Mouse (Mus musculus): ENCODE results near the gene Hsd11b2. TPM values are rescaled to one million over a fixed set of nuclear protein-coding genes. Genes with fewer than 3 reads are reported as not detected.

Hsd11b2 gene
- polyA plus RNA-seq, 1 experiment from 2014 or later: 0.13 TPM

GRCm38 (mm10) chr8:105471314-105472015 is 47.1 kb upstream of the Hsd11b2 start, which contains the start of gene Tppp3:
Gene Tppp3, minus strand, starts transcription at chr8:105471526.
- Histone ChIP-seq H3K9me3 (ENCODE audit: low read length) (no peaks in the 10 kb centered on the region), H3K27me3 (ENCODE audit: insufficient read depth, low read length) (peaks cover 45% of the 10 kb centered on the region), H3K4me3 (ENCODE audit: low read depth, low read length) (0 out of 2 replicates have a peak within 1 kb of the TSS, but pooled peaks have one; percentile 9), H3K9ac (replicated peaks) (no peak within 1 kb of the TSS), H3K36me3 (replicated peaks; ENCODE audit: insufficient read depth, low read length) (no peaks in the 10 kb centered on the region), H3K4me1 (ENCODE audit: insufficient read depth) (peaks cover 24% of the 10 kb centered on the region), H3K27ac (ENCODE audit: low read depth) (no peak within 1 kb of the TSS), H3K4me2 (ENCODE audit: low read depth, low read length) (peak within 1 kb of the TSS; percentile 62)
- ATAC-seq (peak; percentile 93), DNase-seq (peak; percentile 88)
- no peak; the same call in 1 of the 2 replicates for TF ChIP-seq EP300 (IDR thresholded peaks at IDR 0.05; ENCODE audit: low read depth)
- TF ChIP-seq CTCF (IDR thresholded peaks at IDR 0.05; ENCODE audit: low read depth): peak; percentile 51
- 7% methylated on average over 25 of the region's 25 CpGs for WGBS (ENCODE audit: insufficient replicate concordance)

DNA sequence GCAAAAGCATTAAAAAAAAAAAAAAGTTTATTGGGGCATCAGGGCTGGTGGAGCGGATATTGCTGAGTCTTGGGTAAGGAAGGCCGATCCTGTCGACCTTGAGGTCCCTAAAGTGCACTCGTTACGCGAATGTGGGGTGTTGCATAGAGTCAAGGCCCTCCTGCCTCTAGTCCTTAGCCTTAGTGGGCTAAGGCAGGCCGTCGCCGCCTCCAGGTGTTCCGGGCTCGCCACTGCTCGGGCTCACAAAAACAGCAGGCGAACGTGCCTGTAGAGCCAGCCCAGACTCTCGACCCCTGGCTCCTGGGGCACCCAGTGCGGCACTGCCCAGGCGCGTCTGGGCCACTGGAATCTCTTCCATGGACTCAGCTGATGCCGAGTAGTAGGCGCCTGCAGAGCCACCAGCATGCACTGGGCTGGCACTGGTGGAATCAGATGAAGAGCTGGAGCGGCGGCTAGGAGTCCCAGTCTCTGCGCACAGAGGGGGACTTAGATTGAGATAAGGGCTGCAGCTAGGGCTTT is 46.1 kb upstream of the Hsd11b2 start:
- WGBS (ENCODE audit: insufficient replicate concordance): 49% methylated on average over 23 of the region's 23 CpGs
- peaks cover 45% of the 10 kb centered on the region for H3K27me3 ChIP-seq (ENCODE audit: insufficient read depth, low read length)
- H3K4me3 ChIP-seq (ENCODE audit: low read depth, low read length): no peak overlapping the region
- H3K4me1 ChIP-seq (ENCODE audit: insufficient read depth): peaks cover 24% of the 10 kb centered on the region
- DNase-seq (peak; percentile 19), ATAC-seq (no peak)
- no peak for TF ChIP-seq CTCF (IDR thresholded peaks at IDR 0.05; ENCODE audit: low read depth)
- TF ChIP-seq EP300 (IDR thresholded peaks at IDR 0.05; ENCODE audit: low read depth): no peak
- no peak overlapping the region for H3K9ac ChIP-seq (replicated peaks)
- no peak overlapping the region for H3K4me2 ChIP-seq (ENCODE audit: low read depth, low read length)
- no peaks in the 10 kb centered on the region for H3K36me3 ChIP-seq (replicated peaks; ENCODE audit: insufficient read depth, low read length)
- H3K9me3 ChIP-seq (ENCODE audit: low read length): no peaks in the 10 kb centered on the region
- no peak overlapping the region for H3K27ac ChIP-seq (ENCODE audit: low read depth)

- Histone ChIP-seq H3K27me3 (ENCODE audit: insufficient read depth, low read length) (peaks cover 45% of the 10 kb centered on the region), H3K36me3 (replicated peaks; ENCODE audit: insufficient read depth, low read length) (no peaks in the 10 kb centered on the region), H3K27ac (ENCODE audit: low read depth) (no peak overlapping the region), H3K4me1 (ENCODE audit: insufficient read depth) (peaks cover 24% of the 10 kb centered on the region), H3K4me3 (ENCODE audit: low read depth, low read length) (no peak overlapping the region), H3K9me3 (ENCODE audit: low read length) (no peaks in the 10 kb centered on the region), H3K4me2 (ENCODE audit: low read depth, low read length) (no peak overlapping the region), H3K9ac (replicated peaks) (no peak overlapping the region)
- 35% methylated on average over 9 of the region's 9 CpGs for WGBS (ENCODE audit: insufficient replicate concordance)
- no peak for DNase-seq
- no peak for ATAC-seq
- TF ChIP-seq CTCF (IDR thresholded peaks at IDR 0.05; ENCODE audit: low read depth): no peak
- no peak for TF ChIP-seq EP300 (IDR thresholded peaks at IDR 0.05; ENCODE audit: low read depth)
Measured at GRCm38 (mm10) chr8:105472983-105473382, 45.6 kb upstream of the Hsd11b2 start.

DNA sequence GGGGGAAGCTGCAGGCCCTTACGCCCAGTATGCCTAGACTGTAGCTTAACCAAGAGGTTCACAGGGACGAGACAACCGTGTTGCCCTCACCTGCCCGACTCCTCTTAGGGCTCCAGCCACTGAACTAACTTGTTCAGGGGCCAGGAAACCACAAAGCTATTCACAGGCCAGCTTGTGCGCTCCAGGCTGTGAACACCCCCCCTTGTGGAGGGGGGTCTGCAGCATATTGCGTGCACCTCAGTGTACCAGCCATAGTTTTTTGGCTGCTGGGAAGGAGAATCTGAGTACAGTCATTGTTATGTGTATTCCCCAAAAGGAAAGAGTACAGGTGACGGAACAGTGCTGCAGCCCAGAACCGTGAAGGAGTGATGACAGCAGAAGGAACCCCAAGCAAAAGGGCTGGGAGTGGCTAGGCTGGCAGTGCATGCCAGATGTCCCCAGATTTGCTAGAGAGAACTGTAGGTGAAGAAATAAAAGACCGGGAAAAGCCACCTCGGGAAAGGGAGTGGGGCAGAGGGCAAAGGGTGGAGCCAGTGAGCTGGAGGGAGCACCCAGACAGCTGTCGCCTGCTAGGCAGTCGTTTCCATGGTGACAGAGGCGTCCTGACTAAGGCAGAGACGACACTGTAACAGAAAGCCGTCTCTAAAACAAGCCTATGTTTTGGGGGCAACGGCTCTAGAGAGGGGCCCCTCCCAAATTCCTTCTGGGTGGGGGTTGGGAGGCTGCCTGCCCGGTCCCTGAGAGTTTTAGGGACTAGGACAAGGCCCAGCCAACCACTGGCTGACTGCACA is 44.5 kb upstream of the Hsd11b2 start:
- H3K4me3 ChIP-seq (ENCODE audit: low read depth, low read length): no peak overlapping the region
- H3K27me3 ChIP-seq (ENCODE audit: insufficient read depth, low read length): peaks cover 45% of the 10 kb centered on the region
- ATAC-seq: peak; percentile 31; the same call in 1 of the 2 replicates
- no peaks in the 10 kb centered on the region for H3K9me3 ChIP-seq (ENCODE audit: low read length)
- no peak overlapping the region for H3K27ac ChIP-seq (ENCODE audit: low read depth)
- no peaks in the 10 kb centered on the region for H3K36me3 ChIP-seq (replicated peaks; ENCODE audit: insufficient read depth, low read length)
- H3K4me1 ChIP-seq (ENCODE audit: insufficient read depth): peaks cover 24% of the 10 kb centered on the region
- peak; percentile 57 for DNase-seq
- no peak overlapping the region for H3K9ac ChIP-seq (replicated peaks)
- WGBS (ENCODE audit: insufficient replicate concordance): 30% methylated on average over 17 of the region's 17 CpGs
- peak overlapping the region; percentile 23; the same call in 1 of the 2 replicates for H3K4me2 ChIP-seq (ENCODE audit: low read depth, low read length)
- TF ChIP-seq EP300 (IDR thresholded peaks at IDR 0.05; ENCODE audit: low read depth) (no peak), CTCF (IDR thresholded peaks at IDR 0.05; ENCODE audit: low read depth) (no peak)

- Histone ChIP-seq H3K27ac (ENCODE audit: low read depth) (no peak overlapping the region), H3K4me1 (ENCODE audit: insufficient read depth) (peaks cover 23% of the 10 kb centered on the region), H3K36me3 (replicated peaks; ENCODE audit: insufficient read depth, low read length) (no peaks in the 10 kb centered on the region), H3K9ac (replicated peaks) (no peak overlapping the region), H3K4me3 (ENCODE audit: low read depth, low read length) (no peak overlapping the region), H3K4me2 (ENCODE audit: low read depth, low read length) (no peak overlapping the region), H3K27me3 (ENCODE audit: insufficient read depth, low read length) (peaks cover 44% of the 10 kb centered on the region), H3K9me3 (ENCODE audit: low read length) (no peaks in the 10 kb centered on the region)
- no peak for DNase-seq
- no peak for ATAC-seq
- 34% methylated on average over 5 of the region's 5 CpGs for WGBS (ENCODE audit: insufficient replicate concordance)
- TF ChIP-seq EP300 (IDR thresholded peaks at IDR 0.05; ENCODE audit: low read depth): no peak
- no peak for TF ChIP-seq CTCF (IDR thresholded peaks at IDR 0.05; ENCODE audit: low read depth)
Measured at GRCm38 (mm10) chr8:105474680-105475079, 43.9 kb upstream of the Hsd11b2 start.

- Histone ChIP-seq H3K4me3 (ENCODE audit: low read depth, low read length) (no peak overlapping the region), H3K27ac (ENCODE audit: low read depth) (no peak overlapping the region), H3K4me1 (ENCODE audit: insufficient read depth) (peaks cover 18% of the 10 kb centered on the region), H3K36me3 (replicated peaks; ENCODE audit: insufficient read depth, low read length) (no peaks in the 10 kb centered on the region), H3K4me2 (ENCODE audit: low read depth, low read length) (no peak overlapping the region), H3K27me3 (ENCODE audit: insufficient read depth, low read length) (peaks cover 42% of the 10 kb centered on the region), H3K9me3 (ENCODE audit: low read length) (no peaks in the 10 kb centered on the region), H3K9ac (replicated peaks) (no peak overlapping the region)
- WGBS (ENCODE audit: insufficient replicate concordance): 84% methylated on average over 4 of the region's 4 CpGs
- TF ChIP-seq EP300 (IDR thresholded peaks at IDR 0.05; ENCODE audit: low read depth) (no peak), CTCF (IDR thresholded peaks at IDR 0.05; ENCODE audit: low read depth) (no peak)
- DNase-seq (no peak), ATAC-seq (no peak)
Measured at GRCm38 (mm10) chr8:105475254-105475653, 43.3 kb upstream of the Hsd11b2 start.
